Mouse (Mus musculus) bone marrow, adult 2 months (tissue): ENCODE measurements at regions not wholly inside any gene's neighbourhood (a gene's known extent, or its start where the extent isn't known, plus 50 kb on each side); places are given as distances from the start of the nearest gene placed in this dataset.
"Not testable (repeated sequence)": the region's sequence is repeated elsewhere in the genome, so short reads cannot be mapped to it uniquely, and the experiment has no call there.

ENCODE experiments used
- CTCF ChIP-seq: fragments of 200-500 bp; IDR thresholded peaks from 2 replicates; pipeline ENCODE4 v1.5.1; 2011; ENCODE audit warnings: low read length, control low read depth; ENCODE audit not compliant: control insufficient read depth, insufficient read depth
- POLR2A ChIP-seq: fragments of 200-500 bp; IDR thresholded peaks from 2 replicates; pipeline ENCODE4 v1.6.1; 2011; ENCODE audit warnings: low read depth, mild to moderate bottlenecking, control low read depth, low read length, borderline replicate concordance; ENCODE audit not compliant: control insufficient read depth

DNA sequence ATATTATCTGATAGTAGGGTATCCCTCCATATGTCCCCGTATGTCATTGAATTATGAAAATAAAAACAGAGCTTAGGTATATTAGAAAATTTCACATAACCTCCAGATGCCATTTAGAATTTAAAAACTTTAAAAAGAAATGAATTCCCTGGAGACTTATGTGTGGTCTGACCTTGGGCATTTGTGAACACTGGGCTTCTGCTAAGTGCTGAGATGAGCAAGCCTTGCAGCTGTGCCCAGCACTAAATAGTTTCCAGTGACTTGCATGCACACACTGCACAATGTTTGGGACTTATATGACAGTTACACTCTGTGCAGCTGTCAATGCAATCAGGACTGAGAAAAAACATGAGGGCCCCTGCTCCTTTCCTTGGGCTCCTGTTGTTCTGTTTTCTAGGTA lies 628.5 kb upstream of the Tacstd2 start:
- not testable (repeated sequence) for TF ChIP-seq POLR2A, CTCF
